Mouse (Mus musculus) midbrain, embryonic 14.5 days (tissue): ENCODE measurements at regions not wholly inside any gene's neighbourhood (a gene's known extent, or its start where the extent isn't known, plus 50 kb on each side); places are given as distances from the start of the nearest gene placed in this dataset.

ENCODE experiments used
- ATAC-seq: fragments of 200-750 bp; cut with Nextera tagmentation; 2 replicates; pipeline ENCODE4 v1.8.0; 2017; ENCODE audit warnings: moderate number of reproducible peaks, moderate library complexity; ENCODE audit not compliant: low FRiP score, low TSS enrichment
- DNase-seq: peaks from one replicate; pipeline ENCODE4 v3.0.0-alpha.2; 2015
- H3K27ac ChIP-seq: fragments of 300-500 bp; sonication (generic); replicated peaks from 2 replicates; pipeline ENCODE4 v1.5.1; 2014; ENCODE audit warnings: mild to moderate bottlenecking, low read depth, low read length, moderate library complexity
- H3K27me3 ChIP-seq: fragments of 300-500 bp; sonication (generic); 2 replicates; pipeline ENCODE4 v1.6.1; 2014; ENCODE audit warnings: low read length, control low read depth, mixed read lengths; ENCODE audit not compliant: control insufficient read depth, insufficient read depth
- H3K36me3 ChIP-seq: fragments of 300-500 bp; sonication (generic); 2 replicates; pipeline ENCODE4 v1.6.1; 2014; ENCODE audit warnings: low read length, control low read depth; ENCODE audit not compliant: control insufficient read depth, insufficient read depth
- H3K4me1 ChIP-seq: fragments of 300-500 bp; sonication (generic); 2 replicates; pipeline ENCODE4 v1.6.1; 2014; ENCODE audit warnings: mild to moderate bottlenecking, antibody characterized with exemption, low read length, control low read depth; ENCODE audit not compliant: control insufficient read depth, insufficient read depth
- H3K4me2 ChIP-seq: fragments of 300-500 bp; sonication (generic); 2 replicates; pipeline ENCODE4 v1.6.1; 2014; ENCODE audit warnings: mild to moderate bottlenecking, low read length, moderate library complexity
- H3K4me3 ChIP-seq: fragments of 300-500 bp; sonication (generic); replicated peaks from 2 replicates; pipeline ENCODE4 v1.5.1; 2014; ENCODE audit warnings: low read depth, low read length
- H3K9ac ChIP-seq: fragments of 300-500 bp; sonication (generic); replicated peaks from 2 replicates; pipeline ENCODE4 v1.6.1; 2014; ENCODE audit warnings: mild to moderate bottlenecking, low read length, moderate library complexity
- H3K9me3 ChIP-seq: fragments of 300-500 bp; sonication (generic); 2 replicates; pipeline ENCODE4 v1.6.1; 2016; ENCODE audit warnings: low read length, control low read depth, mixed read lengths; ENCODE audit not compliant: control insufficient read depth
- WGBS: fragments of 180-500 bp; shearing (Covaris S2); extraction: QIAGEN DNeasy Blood & Tissue Kit; methylation state at CpG from one replicate; pipeline ENCODE4 v1.1.7; 2014; 5-methylcytosine and 5-hydroxymethylcytosine counted together

GRCm38 (mm10) chr2:178684026-178684958 lies 254.0 kb downstream of the Cdh26 start:
- no peaks in the 10 kb centered on the region; the same call in 1 of the 2 replicates for H3K4me1 ChIP-seq
- no peak overlapping the region for H3K9ac ChIP-seq
- no peak overlapping the region for H3K4me2 ChIP-seq
- H3K27me3 ChIP-seq: no peaks in the 10 kb centered on the region
- DNase-seq: no peak
- no peak overlapping the region for H3K27ac ChIP-seq
- ATAC-seq: no peak
- no peaks in the 10 kb centered on the region for H3K9me3 ChIP-seq
- H3K4me3 ChIP-seq: no peak overlapping the region
- 63% methylated on average over 9 of the region's 9 CpGs for WGBS
- no peaks in the 10 kb centered on the region for H3K36me3 ChIP-seq

- H3K4me2 ChIP-seq: no peak overlapping the region
- no peaks in the 10 kb centered on the region for H3K9me3 ChIP-seq
- 96% methylated on average over 5 of the region's 5 CpGs for WGBS
- no peaks in the 10 kb centered on the region; the same call in 1 of the 2 replicates for H3K4me1 ChIP-seq
- H3K36me3 ChIP-seq: no peaks in the 10 kb centered on the region
- no peak overlapping the region for H3K4me3 ChIP-seq
- H3K9ac ChIP-seq: no peak overlapping the region
- H3K27ac ChIP-seq: no peak overlapping the region
- H3K27me3 ChIP-seq: no peaks in the 10 kb centered on the region
- ATAC-seq (no peak), DNase-seq (no peak)
Measured at GRCm38 (mm10) chr2:178685211-178685610, 254.9 kb downstream of the Cdh26 start.

GRCm38 (mm10) chr2:178686167-178686601 lies 255.9 kb downstream of the Cdh26 start:
- no peaks in the 10 kb centered on the region for H3K36me3 ChIP-seq
- no peaks in the 10 kb centered on the region for H3K27me3 ChIP-seq
- no peak overlapping the region for H3K4me2 ChIP-seq
- H3K9me3 ChIP-seq: no peaks in the 10 kb centered on the region
- no peak overlapping the region for H3K9ac ChIP-seq
- H3K4me1 ChIP-seq: no peaks in the 10 kb centered on the region; the same call in 1 of the 2 replicates
- 37% methylated on average over 7 of the region's 7 CpGs for WGBS
- no peak overlapping the region for H3K27ac ChIP-seq
- DNase-seq (peak; percentile 41), ATAC-seq (no peak)
- no peak overlapping the region for H3K4me3 ChIP-seq

GRCm38 (mm10) chr2:178688586-178688985 lies 258.3 kb downstream of the Cdh26 start:
- Histone ChIP-seq H3K4me1 (no peaks in the 10 kb centered on the region), H3K27ac (no peak overlapping the region), H3K4me2 (no peak overlapping the region), H3K9ac (no peak overlapping the region), H3K4me3 (no peak overlapping the region), H3K9me3 (no peaks in the 10 kb centered on the region), H3K36me3 (no peaks in the 10 kb centered on the region), H3K27me3 (no peaks in the 10 kb centered on the region)
- DNase-seq (no peak), ATAC-seq (no peak)
- 73% methylated on average over 6 of the region's 6 CpGs for WGBS

- Histone ChIP-seq H3K4me3 (no peak overlapping the region), H3K27ac (no peak overlapping the region), H3K36me3 (no peaks in the 10 kb centered on the region), H3K4me1 (no peaks in the 10 kb centered on the region), H3K4me2 (no peak overlapping the region), H3K9me3 (no peaks in the 10 kb centered on the region), H3K27me3 (no peaks in the 10 kb centered on the region), H3K9ac (no peak overlapping the region)
- peak; percentile 37 for DNase-seq
- WGBS: 71% methylated on average over 13 of the region's 13 CpGs
- ATAC-seq: no peak
Measured at GRCm38 (mm10) chr2:178691190-178691864, 261.0 kb downstream of the Cdh26 start.

- no peak overlapping the region for H3K27ac ChIP-seq
- H3K9ac ChIP-seq: no peak overlapping the region
- WGBS: 86% methylated on average over 4 of the region's 4 CpGs
- no peaks in the 10 kb centered on the region for H3K4me1 ChIP-seq
- no peaks in the 10 kb centered on the region for H3K9me3 ChIP-seq
- ATAC-seq (no peak), DNase-seq (no peak)
- H3K27me3 ChIP-seq: no peaks in the 10 kb centered on the region
- H3K4me3 ChIP-seq: no peak overlapping the region
- no peak overlapping the region for H3K4me2 ChIP-seq
- H3K36me3 ChIP-seq: no peaks in the 10 kb centered on the region
Measured at GRCm38 (mm10) chr2:178691865-178692228, 261.5 kb downstream of the Cdh26 start.

GRCm38 (mm10) chr2:178692231-178692630 lies 261.9 kb downstream of the Cdh26 start:
- Histone ChIP-seq H3K9ac (no peak overlapping the region), H3K9me3 (no peaks in the 10 kb centered on the region), H3K27ac (no peak overlapping the region), H3K4me1 (no peaks in the 10 kb centered on the region), H3K36me3 (no peaks in the 10 kb centered on the region), H3K27me3 (no peaks in the 10 kb centered on the region), H3K4me2 (no peak overlapping the region), H3K4me3 (no peak overlapping the region)
- no peak for DNase-seq
- 81% methylated on average over 3 of the region's 3 CpGs for WGBS
- ATAC-seq: no peak

- H3K4me3 ChIP-seq: no peak overlapping the region
- DNase-seq (peak; percentile 42), ATAC-seq (no peak)
- H3K4me2 ChIP-seq: no peak overlapping the region
- no peaks in the 10 kb centered on the region for H3K36me3 ChIP-seq
- no peaks in the 10 kb centered on the region for H3K9me3 ChIP-seq
- 0 out of 2 replicates have a peak overlapping the region, but pooled peaks have one; percentile 5 for H3K27ac ChIP-seq
- WGBS: 77% methylated on average over 13 of the region's 13 CpGs
- no peak overlapping the region for H3K9ac ChIP-seq
- H3K4me1 ChIP-seq: no peaks in the 10 kb centered on the region
- H3K27me3 ChIP-seq: no peaks in the 10 kb centered on the region
Measured at GRCm38 (mm10) chr2:178698648-178699047, 268.3 kb downstream of the Cdh26 start.
